Mouse (Mus musculus) forebrain, embryonic 11.5 days (tissue): ENCODE data around the gene Hist2h2ac. TPM values are rescaled to one million over a fixed set of nuclear protein-coding genes. Genes with fewer than 3 reads are reported as not detected.
"Not testable (repeated sequence)": the region's sequence is repeated elsewhere in the genome, so short reads cannot be mapped to it uniquely, and the experiment has no call there.

Experiments
- ATAC-seq: fragments of 200-750 bp; cut with Nextera tagmentation; replicated peaks from 2 replicates; pipeline ENCODE4 v1.8.0; 2017; ENCODE audit warnings: moderate TSS enrichment; ENCODE audit not compliant: low FRiP score
- DNase-seq: peaks from one replicate; pipeline ENCODE4 v3.0.0-alpha.2; 2017; ENCODE audit warnings: low spot score
- H3K27ac ChIP-seq: fragments of 300-500 bp; sonication (generic); 2 replicates; pipeline ENCODE4 v1.5.1; 2014; ENCODE audit warnings: low read depth, low read length
- H3K27me3 ChIP-seq: fragments of 300-500 bp; sonication (generic); 2 replicates; pipeline ENCODE4 v1.6.1; 2014; ENCODE audit warnings: mild to moderate bottlenecking, low read length, mixed read lengths; ENCODE audit not compliant: control insufficient read depth, insufficient read depth
- H3K36me3 ChIP-seq: fragments of 300-500 bp; sonication (generic); 2 replicates; pipeline ENCODE4 v1.6.1; 2014; ENCODE audit warnings: mild to moderate bottlenecking, low read length, moderate library complexity, mixed read lengths; ENCODE audit not compliant: control insufficient read depth, insufficient read depth
- H3K4me1 ChIP-seq: fragments of 300-500 bp; sonication (generic); replicated peaks from 2 replicates; pipeline ENCODE4 v1.6.1; 2014; ENCODE audit warnings: low read length, mixed read lengths; ENCODE audit not compliant: control insufficient read depth, insufficient read depth
- H3K4me2 ChIP-seq: fragments of 300-500 bp; sonication (generic); 2 replicates; pipeline ENCODE4 v1.6.1; 2014; ENCODE audit warnings: low read depth, mild to moderate bottlenecking, low read length, moderate library complexity, mixed read lengths; ENCODE audit not compliant: severe bottlenecking
- H3K4me3 ChIP-seq: fragments of 300-500 bp; sonication (generic); 2 replicates; pipeline ENCODE4 v1.5.1; 2014; ENCODE audit warnings: low read depth, low read length
- H3K9ac ChIP-seq: fragments of 300-500 bp; sonication (generic); 2 replicates; pipeline ENCODE4 v1.6.1; 2014; ENCODE audit warnings: low read length
- H3K9me3 ChIP-seq: fragments of 300-500 bp; sonication (generic); 2 replicates; pipeline ENCODE4 v1.6.1; 2016; ENCODE audit warnings: low read length, mixed read lengths; ENCODE audit not compliant: control insufficient read depth
- WGBS: fragments of 180-500 bp; shearing (Covaris S2); extraction: QIAGEN DNeasy Blood & Tissue Kit; methylation state at CpG from one replicate; pipeline ENCODE4 v1.1.7; 2014; 5-methylcytosine and 5-hydroxymethylcytosine counted together
- polyA plus RNA-seq: library from polyadenylated mRNA; unstranded; fragments of >200 nt; fragmentation: Nextera tagmentation; extraction: Ambion mirVana; gene quantifications from 2 replicates; pipeline ENCODE4 v1.2.1, GENCODE M21; 2014

Hist2h2ac gene
- polyA plus RNA-seq, 1 experiment from 2014 or later: 18.7 TPM

- H3K36me3 ChIP-seq: peaks cover 3% of the 10 kb centered on the region; the same call in 1 of the 2 replicates
- no peak overlapping the region for H3K27ac ChIP-seq
- ATAC-seq (no peak), DNase-seq (no peak)
- no peak overlapping the region for H3K4me3 ChIP-seq
- no peaks in the 10 kb centered on the region for H3K9me3 ChIP-seq
- no peak overlapping the region for H3K9ac ChIP-seq
- H3K4me1 ChIP-seq: peaks cover 7% of the 10 kb centered on the region
- H3K27me3 ChIP-seq: no peaks in the 10 kb centered on the region
- whole genome bisulfite sequencing: 34% methylated on average over 4 of the region's 4 CpGs
- H3K4me2 ChIP-seq: no peak overlapping the region
These were observed 38.3 kb downstream of the Hist2h2ac start for GRCm38 (mm10) chr3:96182382-96182776.

DNA sequence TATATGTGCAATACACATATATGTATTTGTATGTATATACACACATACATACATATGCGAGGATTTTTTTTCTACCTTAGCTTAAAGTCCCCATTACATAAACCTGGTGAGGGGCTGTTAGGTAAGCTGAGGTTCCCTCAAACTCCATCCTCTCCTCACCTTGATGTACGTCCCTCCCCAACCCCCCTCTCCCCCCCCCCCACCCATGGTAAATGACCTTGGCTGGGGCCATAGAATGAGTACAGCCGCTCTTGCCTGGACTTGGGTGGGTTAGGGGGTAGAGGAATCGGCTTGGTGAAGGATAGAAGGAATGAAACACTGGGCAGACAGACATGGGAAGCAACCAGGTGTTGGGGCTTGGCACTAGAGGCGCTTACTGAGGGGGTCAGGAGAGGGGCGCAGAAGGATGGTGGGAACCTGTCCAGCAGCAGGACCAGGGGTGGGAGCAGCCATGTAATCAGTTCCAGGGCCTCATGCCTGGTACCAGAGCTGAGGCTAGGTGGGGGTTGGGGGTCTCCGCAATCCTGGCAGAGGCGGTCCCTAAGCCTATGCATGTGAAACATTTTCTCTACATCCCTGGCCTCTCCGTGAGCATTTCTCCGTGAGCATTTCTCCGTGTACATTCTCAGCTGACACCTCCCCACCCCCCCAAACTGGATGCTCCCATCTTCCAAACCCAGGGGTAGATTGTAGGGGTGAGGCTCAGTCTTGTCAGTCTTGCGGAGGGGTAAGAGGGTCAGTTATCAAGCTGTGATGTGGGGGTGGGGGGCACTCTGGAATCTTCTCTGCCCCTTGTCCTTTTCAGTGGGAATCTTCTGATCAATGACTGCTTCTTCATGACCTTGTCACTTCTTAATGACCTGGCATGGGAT, 38.9 kb downstream of the Hist2h2ac start:
- H3K9me3 ChIP-seq: no peaks in the 10 kb centered on the region
- peak overlapping the region; percentile 41 for H3K4me3 ChIP-seq
- H3K27ac ChIP-seq: no peak overlapping the region
- peak; percentile 61; the same call in 1 of the 2 replicates for ATAC-seq
- peak overlapping the region; percentile 89; the same call in 1 of the 2 replicates for H3K4me2 ChIP-seq
- H3K4me1 ChIP-seq: peaks cover 7% of the 10 kb centered on the region
- WGBS: 35% methylated on average over 12 of the region's 12 CpGs
- H3K27me3 ChIP-seq: no peaks in the 10 kb centered on the region
- peaks cover 3% of the 10 kb centered on the region; the same call in 1 of the 2 replicates for H3K36me3 ChIP-seq
- DNase-seq: no peak
- H3K9ac ChIP-seq: peak overlapping the region; percentile 70

GRCm38 (mm10) chr3:96180727-96181477, 39.8 kb downstream of the Hist2h2ac start, which contains the start of gene Sv2a:
Sv2a (plus strand) TSS chr3:96181151.
- H3K9ac ChIP-seq: peak within 1 kb of the TSS; percentile 70
- H3K4me2 ChIP-seq: peak within 1 kb of the TSS; percentile 89
- H3K4me1 ChIP-seq: peaks cover 7% of the 10 kb centered on the region
- under 1% methylated on average over 21 of the region's 23 CpGs for WGBS
- H3K4me3 ChIP-seq: peak within 1 kb of the TSS; percentile 41
- no peaks in the 10 kb centered on the region for H3K9me3 ChIP-seq
- ATAC-seq (peak; percentile 58; the same call in 1 of the 2 replicates), DNase-seq (peak; percentile 73)
- no peaks in the 10 kb centered on the region for H3K27me3 ChIP-seq
- H3K27ac ChIP-seq: no peak within 1 kb of the TSS; the same call in 1 of the 2 replicates
- H3K36me3 ChIP-seq: peaks cover 5% of the 10 kb centered on the region; the same call in 1 of the 2 replicates

- Histone ChIP-seq H3K27me3 (no peaks in the 10 kb centered on the region), H3K4me2 (no peak overlapping the region), H3K9me3 (no peaks in the 10 kb centered on the region), H3K27ac (no peak overlapping the region), H3K9ac (no peak overlapping the region), H3K36me3 (peaks cover 5% of the 10 kb centered on the region; the same call in 1 of the 2 replicates), H3K4me3 (no peak overlapping the region), H3K4me1 (peaks cover 11% of the 10 kb centered on the region)
- no peak for ATAC-seq
- WGBS: 68% methylated on average over 4 of the region's 4 CpGs
- DNase-seq: no peak
These were observed 41.1 kb downstream of the Hist2h2ac start for GRCm38 (mm10) chr3:96179531-96179930.

- H3K4me2 ChIP-seq: no peak overlapping the region
- H3K9ac ChIP-seq: no peak overlapping the region
- ATAC-seq: no peak
- peaks cover 5% of the 10 kb centered on the region; the same call in 1 of the 2 replicates for H3K36me3 ChIP-seq
- 77% methylated on average over 2 of the region's 2 CpGs for WGBS
- no peaks in the 10 kb centered on the region for H3K9me3 ChIP-seq
- H3K4me3 ChIP-seq: no peak overlapping the region
- DNase-seq: no peak
- H3K4me1 ChIP-seq: peaks cover 13% of the 10 kb centered on the region
- H3K27me3 ChIP-seq: no peaks in the 10 kb centered on the region
- H3K27ac ChIP-seq: no peak overlapping the region
These were observed 41.8 kb downstream of the Hist2h2ac start for GRCm38 (mm10) chr3:96178902-96179301.

GRCm38 (mm10) chr3:96178427-96178826, 42.3 kb downstream of the Hist2h2ac start:
- Histone ChIP-seq H3K9ac (no peak overlapping the region), H3K4me3 (no peak overlapping the region), H3K9me3 (no peaks in the 10 kb centered on the region), H3K4me1 (peaks cover 13% of the 10 kb centered on the region), H3K27me3 (no peaks in the 10 kb centered on the region), H3K4me2 (no peak overlapping the region), H3K36me3 (peaks cover 5% of the 10 kb centered on the region; the same call in 1 of the 2 replicates), H3K27ac (no peak overlapping the region)
- ATAC-seq (no peak), DNase-seq (no peak)
- WGBS: 94% methylated on average over 4 of the region's 4 CpGs

GRCm38 (mm10) chr3:96175251-96175650, 45.4 kb downstream of the Hist2h2ac start:
- peaks cover 9% of the 10 kb centered on the region for H3K4me1 ChIP-seq
- no peak overlapping the region for H3K4me3 ChIP-seq
- 94% methylated on average over 6 of the region's 6 CpGs for WGBS
- H3K27ac ChIP-seq: no peak overlapping the region
- H3K4me2 ChIP-seq: no peak overlapping the region
- H3K36me3 ChIP-seq: peaks cover 5% of the 10 kb centered on the region; the same call in 1 of the 2 replicates
- no peaks in the 10 kb centered on the region for H3K9me3 ChIP-seq
- no peak overlapping the region for H3K9ac ChIP-seq
- no peaks in the 10 kb centered on the region for H3K27me3 ChIP-seq
- no peak for ATAC-seq
- DNase-seq: no peak

- not testable (repeated sequence) for H3K36me3 ChIP-seq, H3K9me3 ChIP-seq, H3K4me1 ChIP-seq, H3K4me3 ChIP-seq, ATAC-seq, DNase-seq, H3K27ac ChIP-seq, H3K4me2 ChIP-seq, H3K9ac ChIP-seq, H3K27me3 ChIP-seq
- WGBS: 91% methylated on average over 4 of the region's 4 CpGs
These were observed 46.6 kb downstream of the Hist2h2ac start for GRCm38 (mm10) chr3:96174042-96174441.
